Mouse (Mus musculus) NIH3T3 (cell line): ENCODE data around the gene Gm9913.

Experiments
- DNase-seq: peaks from one replicate; pipeline ENCODE4 v3.0.0-alpha.2; 2012; ENCODE audit warnings: low read depth

The Gm9913 gene

GRCm38 (mm10) chr2:125555830-125556229 lies 50.9 kb downstream of the Gm9913 start:
- no peak for DNase-seq
